Mouse (Mus musculus) cerebellum, postnatal 10 days (tissue): ENCODE measurements at regions not wholly inside any gene's neighbourhood (a gene's known extent, or its start where the extent isn't known, plus 50 kb on each side); places are given as distances from the start of the nearest gene placed in this dataset.
"Not testable (repeated sequence)": the region's sequence is repeated elsewhere in the genome, so short reads cannot be mapped to it uniquely, and the experiment has no call there.

Experiments used
- DNase-seq, 2 experiments: peaks; one replicate each; pipeline ENCODE4 v3.0.0; 2021; ENCODE audit warnings: mixed read lengths in 2 of 2

- no peak for DNase-seq
Measured at GRCm38 (mm10) chr1:26459892-26460291, 227.4 kb downstream of the 4931408C20Rik start.

- no peak for DNase-seq
Measured at GRCm38 (mm10) chr1:26426383-26426782, 260.9 kb downstream of the 4931408C20Rik start.

- DNase-seq = peak in 1 of 2 experiments; percentile 1
Measured at GRCm38 (mm10) chr1:26387938-26388897, 299.0 kb downstream of the 4931408C20Rik start.

- no peak for DNase-seq
Measured at GRCm38 (mm10) chr1:26340543-26340942, 346.7 kb downstream of the 4931408C20Rik start.

- not testable (repeated sequence) for DNase-seq
Measured at GRCm38 (mm10) chr1:26339876-26340275, 347.4 kb downstream of the 4931408C20Rik start.

GRCm38 (mm10) chr1:26289582-26289981 lies 397.7 kb downstream of the 4931408C20Rik start:
- DNase-seq = no peak

- DNase-seq = no peak
Measured at GRCm38 (mm10) chr1:26282885-26283613, 404.2 kb downstream of the 4931408C20Rik start.

GRCm38 (mm10) chr1:26276606-26277005 lies 410.7 kb downstream of the 4931408C20Rik start:
- no peak for DNase-seq

- peak; percentile 44 to 62 for DNase-seq
Measured at GRCm38 (mm10) chr1:26243351-26243750, 413.8 kb upstream of the Adgrb3 start.

- DNase-seq = no peak
Measured at GRCm38 (mm10) chr1:26229291-26230053, 400.0 kb upstream of the Adgrb3 start.

- DNase-seq = no peak
Measured at GRCm38 (mm10) chr1:26204443-26204842, 374.9 kb upstream of the Adgrb3 start.
